Mouse (Mus musculus): ENCODE results near the gene Gpx6.

Gene Gpx6

GRCm38 (mm10) chr13:21311926-21312325, at the start of gene Gpx6:
Gene Gpx6, plus strand, starts transcription at chr13:21312125.
- no peak for DNase-seq

GRCm38 (mm10) chr13:21262787-21263461, 49.0 kb upstream of the Gpx6 start:
- DNase-seq = no peak

- no peak for DNase-seq
Observed at GRCm38 (mm10) chr13:21263910-21264309, 48.0 kb upstream of the Gpx6 start.

- DNase-seq = peak; percentile 22 to 37
Observed at GRCm38 (mm10) chr13:21264366-21264765, 47.6 kb upstream of the Gpx6 start.

- no peak for DNase-seq
Observed at GRCm38 (mm10) chr13:21265736-21266135, 46.2 kb upstream of the Gpx6 start.

GRCm38 (mm10) chr13:21267541-21267940, 44.4 kb upstream of the Gpx6 start:
- DNase-seq = no peak

- no peak for DNase-seq
Observed at GRCm38 (mm10) chr13:21268262-21268661, 43.7 kb upstream of the Gpx6 start.

- DNase-seq = peak; percentile 31 to 50
Observed at GRCm38 (mm10) chr13:21275021-21275814, 36.7 kb upstream of the Gpx6 start.

GRCm38 (mm10) chr13:21275815-21276550, 35.9 kb upstream of the Gpx6 start:
- peak; percentile 85 to 96 for DNase-seq

- no peak for DNase-seq
Observed at GRCm38 (mm10) chr13:21276551-21276950, 35.4 kb upstream of the Gpx6 start.

- peak; percentile 7 to 24 for DNase-seq
Observed at GRCm38 (mm10) chr13:21279076-21279475, 32.8 kb upstream of the Gpx6 start.

- peak; percentile 77 to 95 for DNase-seq
Observed at GRCm38 (mm10) chr13:21279559-21279958, 32.4 kb upstream of the Gpx6 start.

GRCm38 (mm10) chr13:21292631-21293030, 19.3 kb upstream of the Gpx6 start, which contains the start of gene Gpx5:
Gene Gpx5, minus strand, starts transcription at chr13:21292731.
- DNase-seq = no peak

GRCm38 (mm10) chr13:21298557-21298956, 13.4 kb upstream of the Gpx6 start:
- DNase-seq = no peak

- no peak for DNase-seq
Observed at GRCm38 (mm10) chr13:21304483-21305066, 7.3 kb upstream of the Gpx6 start.

- no peak for DNase-seq
Observed at GRCm38 (mm10) chr13:21309788-21310187, 2.1 kb upstream of the Gpx6 start.

- DNase-seq = no peak
Observed at GRCm38 (mm10) chr13:21312854-21313253, 929 bp downstream of the Gpx6 start.

- no peak for DNase-seq
Observed at GRCm38 (mm10) chr13:21313903-21314302, 2.0 kb downstream of the Gpx6 start.

- DNase-seq = no peak
Observed at GRCm38 (mm10) chr13:21320262-21320661, 8.3 kb downstream of the Gpx6 start.

- DNase-seq = peak; percentile 11 to 22
Observed at GRCm38 (mm10) chr13:21321890-21322494, 10.1 kb downstream of the Gpx6 start.

GRCm38 (mm10) chr13:21322509-21323375, 10.8 kb downstream of the Gpx6 start:
- peak; percentile 72 to 73 for DNase-seq

All from cerebellum, postnatal 36 days (tissue).